Mouse (Mus musculus) erythroblast, adult 5-6 weeks (primary cell): ENCODE data around the gene Trim27. TPM values are rescaled to one million over a fixed set of nuclear protein-coding genes. Genes with fewer than 3 reads are reported as not detected.

Experiments used
- ATAC-seq: replicated peaks from 2 replicates; pipeline ENCODE4 v1.8.0; 2016; ENCODE audit warnings: moderate number of reproducible peaks, mild to moderate bottlenecking, moderate TSS enrichment, inconsistent platforms; ENCODE audit not compliant: poor library complexity, low FRiP score, severe bottlenecking
- total RNA-seq, 2 experiments: library from RNA; stranded (forward) in 1 of 2; stranded (reverse) in 1 of 2; fragments of 150-400 nt in 1 of 2; fragments of 200-764, 138-1000 nt in 1 of 2; gene quantifications; 2 replicates each; pipeline versions ENCODE4 v1.2.3 to v1.2.4; 2015 to 2017; ENCODE audit warnings: low replicate concordance in 2 of 2

The Trim27 gene
- total RNA-seq, 2 experiments from 2014 or later: 18.4 to 42.5 TPM

DNA sequence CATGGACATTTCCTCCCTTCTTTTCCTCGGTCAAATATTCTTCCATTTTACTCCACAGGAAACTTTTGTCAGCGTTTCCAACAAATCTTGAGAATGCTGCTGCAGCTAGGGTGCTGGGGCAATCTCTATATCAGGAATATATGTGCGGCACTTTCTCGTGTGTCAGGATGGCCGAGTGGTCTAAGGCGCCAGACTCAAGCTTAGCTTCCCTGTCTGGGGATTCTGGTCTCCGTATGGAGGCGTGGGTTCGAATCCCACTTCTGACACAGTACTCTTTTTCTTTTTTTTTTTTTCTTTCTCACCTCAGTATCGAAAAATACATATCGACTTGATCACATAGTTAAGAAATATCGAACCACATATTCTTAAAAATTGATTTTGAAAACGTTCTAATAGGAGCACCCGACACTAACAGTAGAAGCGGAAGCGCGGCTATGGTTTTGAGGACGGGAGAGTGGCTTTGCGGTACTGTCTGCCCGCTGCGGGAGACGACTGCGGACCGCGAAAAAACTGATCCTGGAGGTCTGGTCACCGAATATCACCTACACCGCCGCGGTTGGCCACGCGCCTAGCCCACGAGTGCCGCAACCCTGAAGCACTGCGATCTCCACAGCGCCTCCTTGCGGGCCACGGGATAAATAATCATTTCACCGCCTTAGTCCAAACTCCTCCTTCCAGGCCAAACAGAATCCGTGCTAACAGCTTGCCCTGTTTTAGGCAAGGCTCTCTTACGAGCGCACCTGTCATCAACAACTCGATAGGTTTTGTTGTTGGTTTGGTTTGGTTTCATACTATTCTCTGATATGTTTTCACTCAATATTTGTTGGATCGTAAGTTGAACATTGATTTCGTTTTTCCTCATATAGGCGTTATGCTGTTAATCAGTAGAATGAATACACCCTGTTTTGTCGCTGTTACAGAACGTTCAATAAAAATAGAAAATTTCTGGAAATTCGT lies 21.1 kb downstream of the Trim27 start:
- ATAC-seq: peak; percentile 96

GRCm38 (mm10) chr13:21215275-21215983 lies 36.2 kb downstream of the Trim27 start:
- no peak for ATAC-seq

GRCm38 (mm10) chr13:21216781-21217180 lies 37.5 kb downstream of the Trim27 start:
- no peak for ATAC-seq

DNA sequence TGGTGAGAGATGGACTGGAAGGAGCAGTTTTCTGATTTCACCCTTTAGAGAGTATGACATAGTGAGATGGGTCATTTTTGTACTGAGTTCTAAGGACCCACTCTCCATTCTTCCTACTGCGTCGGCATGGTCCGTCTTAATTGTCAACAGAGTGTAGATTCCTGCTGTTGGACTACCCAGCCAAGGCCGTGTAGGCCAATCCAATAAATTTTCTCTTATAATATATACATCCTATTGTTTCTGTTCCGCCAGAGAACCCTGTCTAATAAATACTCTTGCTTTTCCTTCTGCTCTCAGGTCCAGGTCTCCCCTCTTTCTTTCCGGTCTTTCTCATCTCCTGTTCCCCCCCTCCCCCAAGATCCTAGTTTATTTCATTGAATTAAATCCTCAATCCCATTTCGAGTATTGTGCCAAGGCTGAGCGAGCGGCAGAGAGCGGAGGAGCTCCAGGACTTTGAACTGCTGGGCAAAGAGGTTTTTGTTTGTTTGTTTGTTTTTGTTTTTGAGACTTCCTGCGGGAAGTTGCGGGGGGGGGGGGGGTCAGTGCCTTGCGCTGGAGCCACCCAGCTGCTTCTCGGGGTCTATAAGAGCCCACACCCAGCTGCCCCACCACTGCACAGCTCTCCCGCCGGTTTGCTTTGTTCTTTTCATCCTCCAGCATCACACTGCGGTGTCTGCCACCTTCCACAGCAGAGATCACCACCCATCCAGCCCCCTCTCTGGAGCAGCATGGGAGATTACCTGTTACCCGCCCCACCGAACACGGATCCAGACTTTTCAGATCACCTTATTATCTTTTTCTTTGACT lies 42.6 kb downstream of the Trim27 start:
- ATAC-seq: 0 out of 2 replicates have a peak, but pooled peaks have one; percentile 44

- ATAC-seq: peak; percentile 89
Observed at GRCm38 (mm10) chr13:21222463-21223022, 43.3 kb downstream of the Trim27 start.

GRCm38 (mm10) chr13:21223242-21223655 lies 44.0 kb downstream of the Trim27 start:
- ATAC-seq: 0 out of 2 replicates have a peak, but pooled peaks have one; percentile 48

GRCm38 (mm10) chr13:21224376-21224775 lies 45.1 kb downstream of the Trim27 start:
- no peak for ATAC-seq

DNA sequence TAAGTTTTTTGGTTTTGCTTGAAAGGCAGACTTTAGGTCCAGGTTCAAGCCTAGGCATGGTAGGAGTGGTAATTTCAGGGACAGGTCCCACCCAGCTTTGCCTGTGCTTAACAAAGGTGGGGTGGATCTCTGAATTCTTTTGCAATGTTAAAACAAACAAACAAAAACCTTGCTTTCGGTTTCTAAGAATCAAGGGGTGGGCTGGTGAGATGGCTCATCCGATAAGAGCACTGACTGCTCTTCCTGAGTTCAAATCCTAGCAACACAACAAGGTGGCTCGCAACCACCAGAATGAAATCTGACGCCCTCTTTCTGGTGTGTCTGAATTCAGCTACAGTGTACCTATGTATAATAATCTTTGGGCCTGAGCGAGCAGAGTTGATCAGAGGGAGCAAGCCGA lies 46.0 kb downstream of the Trim27 start:
- no peak for ATAC-seq

DNA sequence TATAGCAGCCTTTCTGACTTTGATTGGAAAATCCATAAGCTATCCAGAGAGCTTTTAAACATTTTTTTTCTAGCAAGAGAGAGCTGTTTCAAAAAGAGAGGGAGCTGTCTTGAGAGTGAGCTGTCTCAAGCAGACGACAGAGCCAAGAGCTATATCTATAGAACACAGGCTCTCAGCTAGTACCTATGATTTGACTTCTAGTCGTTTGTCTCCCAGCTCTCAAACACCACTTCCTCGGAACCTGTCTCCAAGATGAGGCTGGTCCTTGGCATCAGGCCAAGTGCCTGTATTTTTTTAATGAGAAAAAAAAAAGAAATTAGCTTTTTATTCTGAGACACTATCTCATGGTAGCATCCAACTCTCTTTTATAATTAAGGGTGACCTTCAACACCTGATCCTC lies 46.8 kb downstream of the Trim27 start:
- no peak for ATAC-seq

- peak; percentile 90 for ATAC-seq
Observed at GRCm38 (mm10) chr13:21233732-21234705, 54.8 kb downstream of the Trim27 start.

DNA sequence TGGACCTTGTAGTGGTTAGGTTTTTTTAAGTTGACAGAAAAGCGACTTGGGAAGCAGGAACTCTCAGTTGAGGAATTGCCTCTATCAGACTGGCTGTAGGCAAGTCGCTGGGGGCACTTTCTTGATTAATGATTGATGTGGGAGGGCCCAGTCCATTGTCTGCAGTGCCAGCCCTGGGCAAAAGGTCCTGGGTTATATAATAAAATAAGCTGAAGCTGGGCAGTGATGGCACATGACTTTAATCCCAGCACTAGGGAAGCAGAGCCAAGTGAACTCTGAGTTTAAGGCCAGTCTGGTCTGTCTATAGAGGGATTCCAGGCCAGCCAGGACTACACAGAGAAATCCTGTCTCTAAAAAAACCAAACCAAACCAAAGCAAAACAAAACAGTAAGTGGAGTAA lies 57.5 kb downstream of the Trim27 start:
- ATAC-seq: no peak

DNA sequence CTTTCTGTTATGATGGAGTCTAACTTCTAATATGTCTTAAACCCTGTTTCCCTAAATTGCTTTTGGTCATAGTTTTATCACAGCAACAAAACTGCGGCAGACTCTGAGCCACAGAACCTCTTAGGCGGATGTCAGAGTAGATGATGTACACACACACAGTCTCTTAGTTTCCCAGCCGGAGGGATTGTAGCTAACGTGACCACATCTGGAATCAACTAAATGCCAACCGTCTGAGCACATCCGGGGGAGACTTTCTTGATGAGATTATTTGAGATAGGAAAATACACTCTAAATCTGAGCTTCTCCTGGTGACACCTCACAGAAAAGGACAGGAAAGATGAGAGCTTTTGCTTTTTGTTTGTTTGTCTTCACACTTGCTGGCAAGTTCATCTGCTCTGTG lies 57.9 kb downstream of the Trim27 start:
- ATAC-seq: no peak

DNA sequence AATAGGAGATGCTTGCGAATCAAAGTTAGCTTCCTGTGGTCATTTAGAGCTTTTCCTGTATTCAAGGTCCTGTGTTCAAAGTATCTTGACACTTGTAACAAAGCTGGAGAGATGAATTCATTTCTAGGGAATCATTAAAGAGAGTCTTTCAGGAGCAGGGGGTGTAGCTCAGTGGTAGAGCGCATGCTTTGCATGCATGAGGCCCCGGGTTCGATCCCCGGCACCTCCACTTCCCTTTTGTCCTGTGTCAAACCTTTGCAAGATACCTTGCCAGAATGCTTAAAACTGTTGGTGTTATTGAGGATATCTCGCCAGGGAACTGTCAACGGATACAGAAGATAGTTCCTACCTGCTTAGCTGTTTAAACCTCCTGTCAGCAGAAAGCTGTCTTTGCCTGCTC lies 61.5 kb downstream of the Trim27 start:
- ATAC-seq: no peak

- ATAC-seq: no peak
Observed at GRCm38 (mm10) chr13:21242408-21243125, 63.3 kb downstream of the Trim27 start.

- ATAC-seq: no peak
Observed at GRCm38 (mm10) chr13:21243196-21243595, 64.0 kb downstream of the Trim27 start.

- no peak for ATAC-seq
Observed at GRCm38 (mm10) chr13:21244089-21244488, 64.8 kb downstream of the Trim27 start.
